Mouse (Mus musculus): ENCODE data around the gene Gm10300. TPM values are rescaled to one million over a fixed set of nuclear protein-coding genes. Genes with fewer than 3 reads are reported as not detected.

Gene Gm10300
- total and polyA plus RNA-seq, 3 experiments, result 0.08 TPM; not detected in 2

- TF ChIP-seq POLR2A (IDR thresholded peaks at IDR 0.05; ENCODE audit: low read depth, low read length), result no peak
- TF ChIP-seq MXI1 (IDR thresholded peaks at IDR 0.05; ENCODE audit: low read depth, low read length), result no peak
- TF ChIP-seq ELF1 (IDR thresholded peaks at IDR 0.05; ENCODE audit: low read depth, low read length), result no peak
- no peak for TF ChIP-seq IRF4 (IDR thresholded peaks at IDR 0.05; ENCODE audit: low read depth, low read length)
- no peak for TF ChIP-seq SIN3A (IDR thresholded peaks at IDR 0.05; ENCODE audit: low read length)
- no peak for TF ChIP-seq ETS1 (conservative IDR thresholded peaks at IDR 0.05; ENCODE audit: low read depth, low read length)
- TF ChIP-seq CHD2 (IDR thresholded peaks at IDR 0.05; ENCODE audit: low read length), result no peak
- TF ChIP-seq E2F4 (IDR thresholded peaks at IDR 0.05; ENCODE audit: insufficient replicate concordance, low read depth, low read length), result no peak
- TF ChIP-seq MYC (IDR thresholded peaks at IDR 0.05; ENCODE audit: low read depth, low read length), result no peak
- no peak for TF ChIP-seq MEF2A (IDR thresholded peaks at IDR 0.05; ENCODE audit: borderline replicate concordance, low read depth, low read length)
- no peak for TF ChIP-seq ZMIZ1 (IDR thresholded peaks at IDR 0.05; ENCODE audit: low read depth, low read length)
- no peak for TF ChIP-seq ZC3H11A (IDR thresholded peaks at IDR 0.05; ENCODE audit: low read depth, low read length)
- TF ChIP-seq ZNF384 (IDR thresholded peaks at IDR 0.05; ENCODE audit: low read depth, low read length), result no peak
- no peak for TF ChIP-seq RAD21 (IDR thresholded peaks at IDR 0.05; ENCODE audit: low read depth, low read length)
- TF ChIP-seq MAFK (IDR thresholded peaks at IDR 0.05; ENCODE audit: insufficient replicate concordance, low read length), result no peak
- no peak for TF ChIP-seq UBTF (IDR thresholded peaks at IDR 0.05; ENCODE audit: low read depth, low read length)
- H3K9me3 ChIP-seq (replicated peaks; ENCODE audit: low read length), result no peaks in the 10 kb centered on the region
- no peaks in the 10 kb centered on the region for H3K27me3 ChIP-seq (replicated peaks)
- peaks cover 0 to 23% of the 10 kb centered on the region in 2 experiments for H3K36me3 ChIP-seq (replicated peaks in 1 of 2; ENCODE audit: control insufficient read depth in 1 of 2, insufficient read depth in 1 of 2, low read length in 1 of 2)
- H3K79me2 ChIP-seq (replicated peaks; ENCODE audit: control insufficient read depth, extremely low read depth, insufficient read depth, poor library complexity, severe bottlenecking), result no peaks in the 10 kb centered on the region
- no peak overlapping the region for H3K27ac ChIP-seq (ENCODE audit: insufficient read depth, low read depth)
- no peak overlapping the region for H3K4me3 ChIP-seq (replicated peaks in 1 of 3; ENCODE audit: low read depth in 2 of 3, low read length in 2 of 3, poor library complexity in 1 of 3)
- in situ Hi-C loops (cut with MboI; ENCODE audit: low pct_ligation_motif_present, low pct_unique_long_range_greater_than_20kb, low sequenced_read_pairs) (no loop called here), dilution Hi-C loops (cut with MboI; ENCODE audit: extremely low pct_ligation_motif_present, extremely low pct_unique_long_range_greater_than_20kb, low sequenced_read_pairs) (no loop called here)
- H3K9ac ChIP-seq (ENCODE audit: insufficient read depth, low read depth), result no peak overlapping the region
- no peak overlapping the region for H3K4me2 ChIP-seq (ENCODE audit: insufficient read depth, low read depth, poor library complexity, severe bottlenecking)
- H3K4me1 ChIP-seq (ENCODE audit: control insufficient read depth in 1 of 2, insufficient read depth in 2 of 2), result no peaks in the 10 kb centered on the region
- DNase-seq (ENCODE audit: extremely low read depth), result no peak
Observed at GRCm38 (mm10) chr4:132062934-132063884, 11.3 kb upstream of the Gm10300 start.

GRCm38 (mm10) chr4:132064550-132064949 lies 9.9 kb upstream of the Gm10300 start:
- H3K9ac ChIP-seq (ENCODE audit: insufficient read depth, low read depth), result no peak overlapping the region

More at GRCm38 (mm10) chr4:132064550-132064949, 9.9 kb upstream of the Gm10300 start:
- H3K27ac ChIP-seq (ENCODE audit: insufficient read depth, low read depth), result no peak overlapping the region
- in situ Hi-C loops (cut with MboI; ENCODE audit: low pct_ligation_motif_present, low pct_unique_long_range_greater_than_20kb, low sequenced_read_pairs), result no loop called here
- no peaks in the 10 kb centered on the region for H3K27me3 ChIP-seq (replicated peaks)
- no peak overlapping the region for H3K4me3 ChIP-seq (replicated peaks in 1 of 3; ENCODE audit: low read depth in 2 of 3, low read length in 2 of 3, poor library complexity in 1 of 3)
- DNase-seq (ENCODE audit: extremely low read depth), result no peak
- H3K4me1 ChIP-seq (ENCODE audit: control insufficient read depth in 1 of 2, insufficient read depth in 2 of 2), result no peaks in the 10 kb centered on the region
- H3K36me3 ChIP-seq (replicated peaks in 1 of 2; ENCODE audit: control insufficient read depth in 1 of 2, insufficient read depth in 1 of 2, low read length in 1 of 2), result peaks cover 0 to 25% of the 10 kb centered on the region in 2 experiments
- no peaks in the 10 kb centered on the region for H3K79me2 ChIP-seq (replicated peaks; ENCODE audit: control insufficient read depth, extremely low read depth, insufficient read depth, poor library complexity, severe bottlenecking)
- H3K9me3 ChIP-seq (replicated peaks; ENCODE audit: low read length), result no peaks in the 10 kb centered on the region
- dilution Hi-C loops (cut with MboI; ENCODE audit: extremely low pct_ligation_motif_present, extremely low pct_unique_long_range_greater_than_20kb, low sequenced_read_pairs), result no loop called here
- no peak overlapping the region for H3K4me2 ChIP-seq (ENCODE audit: insufficient read depth, low read depth, poor library complexity, severe bottlenecking)
- TF ChIP-seq MAFK (IDR thresholded peaks at IDR 0.05; ENCODE audit: insufficient replicate concordance, low read length) (no peak), TBP (conservative IDR thresholded peaks at IDR 0.05; ENCODE audit: low read depth, low read length) (no peak), ZMIZ1 (IDR thresholded peaks at IDR 0.05; ENCODE audit: low read depth, low read length) (no peak), ELF1 (IDR thresholded peaks at IDR 0.05; ENCODE audit: low read depth, low read length) (no peak), MEF2A (IDR thresholded peaks at IDR 0.05; ENCODE audit: borderline replicate concordance, low read depth, low read length) (no peak), BHLHE40 (IDR thresholded peaks at IDR 0.05; ENCODE audit: low read depth, low read length) (no peak), JUND (conservative IDR thresholded peaks at IDR 0.05; ENCODE audit: low read depth, low read length) (no peak), RCOR1 (conservative IDR thresholded peaks at IDR 0.05; ENCODE audit: low read depth, low read length) (no peak), NELFE (IDR thresholded peaks at IDR 0.05; ENCODE audit: low read depth, low read length) (no peak), TCF12 (IDR thresholded peaks at IDR 0.05; ENCODE audit: low read depth, low read length) (no peak), UBTF (IDR thresholded peaks at IDR 0.05; ENCODE audit: low read depth, low read length) (no peak), NRF1 (IDR thresholded peaks at IDR 0.05; ENCODE audit: low read depth, low read length) (no peak), HCFC1 (IDR thresholded peaks at IDR 0.05; ENCODE audit: low read depth, low read length) (no peak), MAZ (IDR thresholded peaks at IDR 0.05; ENCODE audit: low read depth, low read length) (no peak), CHD2 (IDR thresholded peaks at IDR 0.05; ENCODE audit: low read length) (no peak), ZKSCAN1 (IDR thresholded peaks at IDR 0.05; ENCODE audit: borderline replicate concordance, low read depth, low read length) (no peak), MYC (IDR thresholded peaks at IDR 0.05; ENCODE audit: low read depth, low read length) (no peak)

Data from CH12.LX (cell line).